Mouse (Mus musculus) layer of hippocampus, postnatal 25 days (tissue): ENCODE data around the gene Cntnap2. TPM values are rescaled to one million over a fixed set of nuclear protein-coding genes. Genes with fewer than 3 reads are reported as not detected.
"Not testable (repeated sequence)": the region's sequence is repeated elsewhere in the genome, so short reads cannot be mapped to it uniquely, and the experiment has no call there.

ENCODE experiments used
- DNase-seq, 2 experiments: peaks; one replicate each; pipeline ENCODE4 v3.0.0; 2022; ENCODE audit warnings: mixed read lengths in 2 of 2, low spot score in 1 of 2; ENCODE audit errors: extremely low spot score in 1 of 2
- total RNA-seq, 2 experiments: library from RNA; stranded (reverse); gene quantifications; 2 replicates each; pipeline ENCODE4 v1.2.3; 2021

Cntnap2 gene
- total RNA-seq, 2 experiments from 2014 or later = 125 to 139 TPM

DNA sequence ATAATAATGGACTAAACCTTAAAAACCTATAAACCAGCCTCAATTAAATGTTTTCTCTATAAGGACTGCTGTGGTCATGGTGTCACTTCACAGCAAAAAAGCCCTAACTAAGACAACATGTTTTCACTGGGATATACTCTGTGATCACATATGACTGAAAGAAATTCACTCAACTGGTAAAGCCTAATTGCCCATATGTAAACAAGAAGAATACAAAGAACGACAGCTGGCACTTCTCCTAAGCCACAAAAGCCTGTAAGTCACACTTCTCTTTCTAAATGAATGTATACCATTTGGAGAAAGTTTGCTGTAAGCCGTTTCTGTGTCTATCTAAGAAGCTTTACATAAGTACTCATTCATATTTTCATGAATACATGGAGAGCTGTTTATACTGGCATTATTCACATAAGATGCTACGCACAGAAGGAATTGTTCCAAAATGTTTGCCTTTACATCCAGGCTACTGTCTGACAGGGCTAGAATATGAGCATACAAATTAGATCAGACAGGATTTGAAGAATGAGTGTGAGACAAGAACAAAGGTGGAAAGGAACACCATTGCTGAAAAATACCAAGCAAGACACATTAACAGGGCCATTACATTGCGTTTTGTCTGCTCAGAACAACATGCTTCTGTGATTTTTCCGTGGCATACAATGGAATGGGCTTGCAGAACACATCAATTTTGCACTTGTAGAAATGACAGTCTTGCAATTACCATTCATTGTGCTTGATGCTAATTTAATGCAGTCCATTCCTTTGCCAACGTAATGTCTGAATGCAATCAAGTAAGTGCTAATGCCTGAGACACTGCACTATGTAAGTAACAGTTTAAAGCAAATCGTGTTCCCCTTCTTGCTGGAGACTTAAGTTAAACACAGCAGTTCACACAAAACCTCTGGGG lies 1991.4 kb downstream of the Cntnap2 start:
- no peak for DNase-seq

GRCm38 (mm10) chr6:47061341-47061740 lies 2002.2 kb downstream of the Cntnap2 start:
- DNase-seq = no peak

- no peak for DNase-seq
These were observed 2030.8 kb downstream of the Cntnap2 start for GRCm38 (mm10) chr6:47089998-47090397.

DNA sequence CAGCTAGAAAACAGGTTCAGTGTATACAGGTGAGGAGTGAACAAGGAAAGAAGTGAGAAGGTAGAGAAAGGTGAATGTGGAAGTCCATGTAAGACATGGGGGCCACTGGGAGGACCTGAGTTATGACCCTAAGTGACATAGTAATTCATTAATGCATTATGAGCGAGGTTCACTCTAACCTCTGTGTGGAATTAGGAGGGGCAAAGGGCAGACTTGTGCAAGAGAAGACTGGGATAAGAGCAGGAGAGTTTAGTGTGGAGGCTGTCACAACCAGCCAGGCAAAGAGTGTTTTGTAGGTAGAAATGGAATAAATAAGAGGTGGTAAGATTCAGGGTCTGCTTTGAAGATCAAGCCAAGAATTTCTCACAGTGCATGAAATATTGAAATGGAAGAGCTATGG lies 2045.8 kb downstream of the Cntnap2 start:
- no peak for DNase-seq

- DNase-seq = no peak
These were observed 2050.5 kb downstream of the Cntnap2 start for GRCm38 (mm10) chr6:47109582-47110220.

DNA sequence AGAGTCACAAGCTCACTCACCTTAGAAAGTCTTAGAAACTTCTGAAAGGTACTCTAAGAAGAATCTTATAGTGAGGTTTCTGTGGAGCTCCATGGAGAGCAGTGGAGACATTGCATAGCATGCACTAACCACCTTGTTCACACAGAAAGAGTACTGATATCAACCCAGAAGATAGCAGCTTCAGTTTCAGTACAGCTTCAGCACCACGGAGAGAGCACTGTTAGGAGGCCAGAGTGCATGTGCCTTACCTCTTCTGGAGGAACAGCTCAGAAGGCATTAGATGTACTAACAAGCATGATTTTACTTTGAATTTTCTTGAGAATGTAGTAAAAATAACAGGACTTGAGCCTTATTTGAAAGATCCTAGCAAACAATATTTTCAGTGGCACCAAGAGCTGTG lies 2074.9 kb downstream of the Cntnap2 start:
- DNase-seq = not testable (repeated sequence)

DNA sequence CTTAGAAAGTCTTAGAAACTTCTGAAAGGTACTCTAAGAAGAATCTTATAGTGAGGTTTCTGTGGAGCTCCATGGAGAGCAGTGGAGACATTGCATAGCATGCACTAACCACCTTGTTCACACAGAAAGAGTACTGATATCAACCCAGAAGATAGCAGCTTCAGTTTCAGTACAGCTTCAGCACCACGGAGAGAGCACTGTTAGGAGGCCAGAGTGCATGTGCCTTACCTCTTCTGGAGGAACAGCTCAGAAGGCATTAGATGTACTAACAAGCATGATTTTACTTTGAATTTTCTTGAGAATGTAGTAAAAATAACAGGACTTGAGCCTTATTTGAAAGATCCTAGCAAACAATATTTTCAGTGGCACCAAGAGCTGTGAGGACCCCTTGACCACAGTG lies 2093.9 kb downstream of the Cntnap2 start:
- DNase-seq = not testable (repeated sequence)

- not testable (repeated sequence) for DNase-seq
These were observed 2115.6 kb downstream of the Cntnap2 start for GRCm38 (mm10) chr6:47174580-47175294.

DNA sequence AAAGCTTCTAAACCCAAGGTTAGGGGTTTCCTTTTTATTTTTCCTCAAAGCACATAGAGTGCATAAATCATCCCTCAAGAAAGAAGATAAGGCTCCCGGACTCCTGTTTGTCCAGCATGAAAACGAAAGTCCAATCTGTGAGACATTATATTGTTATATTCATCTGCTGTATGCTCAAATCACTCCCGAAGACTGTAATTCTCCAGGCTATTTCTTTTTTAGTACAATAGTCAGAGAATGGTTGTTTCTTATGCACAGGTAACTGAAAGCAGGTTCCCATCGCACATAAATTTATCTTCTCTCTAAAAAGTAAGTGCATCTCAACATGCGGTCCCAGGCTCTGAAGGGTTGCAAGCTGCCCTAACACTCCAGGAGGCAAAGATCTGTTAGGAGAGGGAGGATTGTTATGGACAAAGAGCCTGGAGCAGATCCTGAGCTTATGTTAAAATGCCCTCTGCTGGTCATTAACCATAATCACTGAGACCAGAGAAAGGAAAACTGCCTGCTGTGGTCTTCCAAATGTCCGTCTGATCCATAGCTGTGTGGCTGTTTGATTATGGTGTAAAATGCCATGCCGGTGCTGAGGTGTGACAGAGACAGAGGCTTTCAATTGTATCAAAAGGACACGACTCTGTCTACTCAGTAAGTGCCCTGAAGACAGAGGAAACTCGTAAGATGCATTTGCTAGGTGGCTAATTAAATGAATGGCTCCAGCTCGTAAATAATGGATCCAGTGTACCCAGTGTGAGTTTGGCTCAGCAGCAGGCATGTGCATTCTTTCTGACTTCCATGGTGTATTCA lies 2116.4 kb downstream of the Cntnap2 start:
- DNase-seq = not testable (repeated sequence)

- DNase-seq = not testable (repeated sequence)
These were observed 2117.0 kb downstream of the Cntnap2 start for GRCm38 (mm10) chr6:47176157-47176555.

DNA sequence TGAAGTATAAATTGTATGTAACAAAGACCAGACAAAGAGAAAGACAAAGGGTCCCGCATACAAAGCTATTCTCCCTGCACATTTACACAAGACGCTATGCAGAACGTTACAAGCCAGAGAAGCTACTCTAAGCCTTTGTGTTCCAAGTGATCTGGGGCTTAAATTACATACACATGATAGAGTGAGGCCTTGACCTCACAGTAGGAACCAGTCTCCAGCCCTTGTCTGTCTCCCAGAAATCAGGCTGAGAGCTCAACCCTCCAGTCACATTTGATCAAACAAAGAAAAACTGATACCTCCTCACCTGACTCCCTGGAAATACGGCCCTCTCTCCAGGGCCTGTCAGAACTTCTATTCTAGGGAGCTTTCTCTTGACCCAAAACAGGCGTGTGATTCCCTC lies 2122.2 kb downstream of the Cntnap2 start:
- DNase-seq = not testable (repeated sequence)

DNA sequence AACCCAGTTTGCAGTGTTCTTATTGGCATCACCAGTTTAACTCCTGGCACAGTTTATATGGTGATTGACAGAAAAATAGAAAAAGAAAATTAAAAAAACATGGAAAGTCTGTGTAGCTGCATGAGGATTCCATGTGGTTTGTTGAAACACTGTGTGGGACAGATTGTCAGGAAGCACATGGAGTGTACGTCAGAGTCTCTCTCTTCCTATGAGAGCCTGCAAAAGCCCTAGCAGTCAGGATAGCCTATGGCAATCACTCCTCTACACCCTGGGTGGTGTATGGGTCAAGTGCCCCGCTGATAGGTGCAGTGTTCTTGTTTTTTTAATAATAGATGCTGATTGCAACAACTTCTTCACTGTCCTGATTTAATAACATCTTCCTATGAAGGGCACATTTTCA lies 2123.1 kb downstream of the Cntnap2 start:
- DNase-seq = no peak

DNA sequence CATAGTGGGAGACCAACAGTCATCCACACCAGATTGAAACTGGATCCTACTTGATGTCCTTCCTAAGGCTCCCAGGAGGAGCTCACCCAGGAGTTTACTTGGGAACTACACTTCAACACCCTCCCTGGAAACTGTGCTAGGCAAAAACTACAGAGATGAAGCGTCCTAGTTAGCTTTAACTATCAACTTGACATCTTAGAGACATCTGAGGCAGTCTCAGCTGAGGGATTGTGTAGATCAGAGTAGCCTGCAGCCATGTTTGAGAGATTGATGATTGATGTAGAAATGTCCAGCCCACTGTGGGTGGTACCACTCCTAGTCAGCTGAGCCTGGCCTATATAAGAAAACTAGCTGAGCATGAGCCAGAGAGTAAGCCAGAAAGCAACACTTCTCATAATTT lies 2123.6 kb downstream of the Cntnap2 start:
- no peak for DNase-seq

DNA sequence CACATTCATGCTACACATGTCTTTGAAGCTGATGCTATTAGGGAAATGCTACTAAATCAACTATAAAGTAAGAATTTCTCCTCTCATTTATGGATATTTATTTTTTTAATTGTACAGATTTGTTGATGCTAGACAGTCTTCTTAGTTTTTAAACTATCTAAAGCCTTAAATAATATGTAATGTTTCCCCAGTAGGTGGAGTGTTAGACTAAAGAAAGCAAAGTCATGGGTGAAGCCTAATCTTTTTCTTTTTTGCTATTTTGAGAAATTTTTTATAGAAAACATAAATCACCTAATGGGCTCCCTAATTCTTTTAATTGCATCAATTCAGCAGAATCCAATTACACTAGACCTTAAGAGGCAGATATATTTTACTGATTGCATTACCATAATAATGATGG lies 2124.7 kb downstream of the Cntnap2 start:
- not testable (repeated sequence) for DNase-seq

- peak in 1 of 2 experiments; percentile 57 for DNase-seq
These were observed 2129.0 kb downstream of the Cntnap2 start for GRCm38 (mm10) chr6:47188193-47188592.

GRCm38 (mm10) chr6:47188596-47188995 lies 2129.4 kb downstream of the Cntnap2 start:
- not testable (repeated sequence) for DNase-seq

DNA sequence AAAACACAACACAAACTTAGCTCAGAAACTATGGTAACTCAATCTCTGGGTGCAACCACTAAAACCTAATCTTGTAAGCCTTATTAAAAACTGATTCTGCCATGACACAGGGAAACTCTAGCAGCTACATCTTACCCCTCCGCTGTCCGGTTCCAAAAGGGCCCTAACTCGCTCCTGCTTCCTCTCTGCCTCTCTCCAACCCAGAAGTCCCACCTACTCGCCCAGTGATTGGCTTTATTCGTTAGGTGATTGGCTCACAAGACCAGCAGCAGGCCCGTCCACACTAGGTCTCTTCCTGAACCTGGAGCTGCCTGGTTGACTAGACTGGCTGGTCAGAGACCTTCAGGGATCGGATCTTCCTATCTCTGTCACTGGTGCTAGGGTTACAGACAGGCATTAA lies 2131.1 kb downstream of the Cntnap2 start:
- no peak for DNase-seq

DNA sequence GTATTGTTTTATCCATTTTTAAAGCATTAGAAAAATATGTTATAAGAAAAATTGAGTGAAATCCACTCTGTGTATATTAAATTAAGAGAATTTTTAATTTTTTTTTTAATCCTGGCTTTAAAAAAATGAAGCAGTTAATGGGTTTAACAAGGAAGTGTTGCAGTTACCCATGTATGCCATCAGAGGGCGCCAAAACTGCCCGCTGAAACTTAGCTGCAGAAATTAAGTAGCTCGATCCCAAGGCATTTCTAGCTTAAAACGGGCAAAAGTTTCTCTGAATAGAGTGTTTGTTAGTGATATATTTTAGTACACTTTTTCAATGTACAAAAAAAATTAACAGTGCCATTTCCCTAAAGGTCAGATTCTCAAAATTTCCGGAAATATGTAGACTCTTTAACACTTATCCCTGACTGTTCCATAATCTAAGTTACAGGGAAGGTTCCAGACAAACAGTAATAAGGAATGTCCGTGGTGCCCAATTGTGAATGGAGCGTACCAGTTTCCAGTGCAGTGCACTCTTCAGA lies 2132.2 kb downstream of the Cntnap2 start:
- DNase-seq = peak in 1 of 2 experiments; percentile 62

GRCm38 (mm10) chr6:47191940-47192339 lies 2132.8 kb downstream of the Cntnap2 start:
- no peak for DNase-seq

DNA sequence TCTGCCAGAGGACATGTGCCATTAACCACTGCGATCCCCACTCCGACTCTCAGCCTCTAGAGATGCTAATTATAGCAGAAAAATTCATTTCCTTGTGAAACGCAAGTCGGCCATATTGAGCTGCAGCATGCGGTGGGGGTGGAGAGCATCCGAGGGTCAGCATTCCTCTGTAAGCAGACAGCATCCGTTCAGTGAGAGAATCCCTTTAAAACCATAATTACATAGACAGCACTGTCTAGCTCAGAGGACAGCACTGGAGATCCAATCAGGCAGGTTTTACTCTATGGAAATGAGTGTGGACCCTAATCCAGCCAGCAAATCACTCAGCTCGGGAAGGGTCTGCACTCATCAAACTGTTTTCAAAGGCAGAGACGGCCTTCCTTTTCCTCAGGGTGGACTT lies 2133.3 kb downstream of the Cntnap2 start:
- no peak for DNase-seq
